Mouse (Mus musculus) heart, embryonic 14.5 days (tissue): ENCODE data around the gene Crygn. TPM values are rescaled to one million over a fixed set of nuclear protein-coding genes. Genes with fewer than 3 reads are reported as not detected.

Experiments used
- ATAC-seq: fragments of 200-750 bp; cut with Nextera tagmentation; 2 replicates; pipeline ENCODE4 v1.8.0; 2017; ENCODE audit warnings: low read depth, moderate TSS enrichment; ENCODE audit not compliant: insufficient number of reproducible peaks, insufficient read depth, low FRiP score
- H3K27ac ChIP-seq, 2 experiments: fragments of 200-500 bp in 1 of 2; fragments of 300-500 bp in 1 of 2; sonication (generic) in 1 of 2; replicated peaks in 1 of 2; 2 replicates each; pipeline ENCODE4 v1.5.1; 2012 to 2014; ENCODE audit warnings: low read depth in 2 of 2, low read length in 2 of 2, control low read depth in 1 of 2, mild to moderate bottlenecking in 1 of 2, mixed read lengths in 1 of 2; ENCODE audit not compliant: control insufficient read depth in 1 of 2, insufficient read depth in 1 of 2
- H3K27me3 ChIP-seq: fragments of 300-500 bp; sonication (generic); 2 replicates; pipeline ENCODE4 v1.6.1; 2014; ENCODE audit warnings: mild to moderate bottlenecking, low read length, control low read depth; ENCODE audit not compliant: control insufficient read depth, insufficient read depth
- H3K36me3 ChIP-seq: fragments of 300-500 bp; sonication (generic); 2 replicates; pipeline ENCODE4 v1.6.1; 2014; ENCODE audit warnings: mild to moderate bottlenecking, control low read depth, low read length, mixed read lengths; ENCODE audit not compliant: control insufficient read depth, insufficient read depth
- H3K4me1 ChIP-seq, 2 experiments: fragments of 200-500 bp in 1 of 2; fragments of 300-500 bp in 1 of 2; sonication (generic) in 1 of 2; 2 replicates each; pipeline ENCODE4 v1.6.1; 2012 to 2014; ENCODE audit warnings: low read length in 2 of 2, control low read depth in 1 of 2, mixed read lengths in 1 of 2; ENCODE audit not compliant: control insufficient read depth in 2 of 2, insufficient read depth in 2 of 2
- H3K4me2 ChIP-seq: fragments of 300-500 bp; sonication (generic); 2 replicates; pipeline ENCODE4 v1.6.1; 2014; ENCODE audit warnings: mild to moderate bottlenecking, low read length
- H3K4me3 ChIP-seq, 2 experiments: fragments of 200-500 bp in 1 of 2; fragments of 300-500 bp in 1 of 2; sonication (generic) in 1 of 2; 2 replicates each; pipeline ENCODE4 v1.5.1; 2012 to 2014; ENCODE audit warnings: low read length in 2 of 2, mild to moderate bottlenecking in 2 of 2, control low read depth in 1 of 2, low read depth in 1 of 2, moderate library complexity in 1 of 2; ENCODE audit not compliant: control insufficient read depth in 1 of 2, insufficient read depth in 1 of 2
- H3K9ac ChIP-seq: fragments of 300-500 bp; sonication (generic); 2 replicates; pipeline ENCODE4 v1.6.1; 2014; ENCODE audit warnings: mild to moderate bottlenecking, low read length
- H3K9me3 ChIP-seq: fragments of 300-500 bp; sonication (generic); 2 replicates; pipeline ENCODE4 v1.6.1; 2016; ENCODE audit warnings: low read length, control low read depth; ENCODE audit not compliant: control insufficient read depth
- WGBS: fragments of 180-500 bp; shearing (Covaris S2); extraction: QIAGEN DNeasy Blood & Tissue Kit; methylation state at CpG from one replicate; pipeline ENCODE4 v1.1.7; 2014; 5-methylcytosine and 5-hydroxymethylcytosine counted together
- polyA plus RNA-seq: library from polyadenylated mRNA; unstranded; fragments of >200 nt; fragmentation: Nextera tagmentation; extraction: Ambion mirVana; gene quantifications from 2 replicates; pipeline ENCODE4 v1.2.1, GENCODE M21; 2014

Gene Crygn
- polyA plus RNA-seq, 1 experiment from 2014 or later: not detected

GRCm38 (mm10) chr5:24733134-24733533 is 24.7 kb downstream of the Crygn start:
- H3K4me3 ChIP-seq: no peak overlapping the region

GRCm38 (mm10) chr5:24730986-24731385 is 26.8 kb downstream of the Crygn start:
- H3K27me3 ChIP-seq: peaks cover 13% of the 10 kb centered on the region
- H3K9ac ChIP-seq: peak overlapping the region; percentile 69
- no peaks in the 10 kb centered on the region for H3K9me3 ChIP-seq
- H3K4me1 ChIP-seq: peaks cover 8 to 32% of the 10 kb centered on the region in 2 experiments
- peak overlapping the region; percentile 43 to 48 for H3K4me3 ChIP-seq
- peak overlapping the region; percentile 66 for H3K4me2 ChIP-seq
- no peak for ATAC-seq
- 2% methylated on average over 15 of the region's 15 CpGs for WGBS
- H3K27ac ChIP-seq: no peak overlapping the region; a peak in 1 of 4 replicates
- H3K36me3 ChIP-seq: no peaks in the 10 kb centered on the region

More at GRCm38 (mm10) chr5:24733134-24733533, 24.7 kb downstream of the Crygn start:
- H3K36me3 ChIP-seq: no peaks in the 10 kb centered on the region
- H3K9ac ChIP-seq: no peak overlapping the region
- peaks cover 8 to 26% of the 10 kb centered on the region in 2 experiments for H3K4me1 ChIP-seq
- ATAC-seq: no peak
- no peak overlapping the region for H3K27ac ChIP-seq
- H3K9me3 ChIP-seq: no peaks in the 10 kb centered on the region
- WGBS: 5% methylated on average over 8 of the region's 8 CpGs
- 0 out of 2 replicates have a peak overlapping the region, but pooled peaks have one; percentile 1 for H3K4me2 ChIP-seq
- peaks cover 13% of the 10 kb centered on the region for H3K27me3 ChIP-seq

- Histone ChIP-seq H3K9me3 (no peaks in the 10 kb centered on the region), H3K4me1 (peaks cover 13 to 34% of the 10 kb centered on the region in 2 experiments), H3K36me3 (no peaks in the 10 kb centered on the region), H3K27ac (no peak within 1 kb of the TSS; a peak in 1 of 4 replicates), H3K4me2 (peak within 1 kb of the TSS; percentile 66), H3K4me3 (peak within 1 kb of the TSS; percentile 43 to 48), H3K27me3 (peaks cover 13% of the 10 kb centered on the region), H3K9ac (peak within 1 kb of the TSS; percentile 69)
- no peak; the same call in 1 of the 2 replicates for ATAC-seq
- under 1% methylated on average over 23 of the region's 23 CpGs for WGBS
Measured at GRCm38 (mm10) chr5:24730488-24730871, 27.3 kb downstream of the Crygn start, which contains the start of gene Wdr86. Gene Wdr86 (minus strand): TSS chr5:24730727.

GRCm38 (mm10) chr5:24729797-24730487 is 27.9 kb downstream of the Crygn start:
- no peaks in the 10 kb centered on the region for H3K36me3 ChIP-seq
- H3K9ac ChIP-seq: peak overlapping the region; percentile 69
- WGBS: 1% methylated on average over 49 of the region's 49 CpGs
- H3K4me3 ChIP-seq: peak overlapping the region; percentile 43 to 48
- H3K9me3 ChIP-seq: no peaks in the 10 kb centered on the region
- H3K27ac ChIP-seq: no peak overlapping the region
- peaks cover 13% of the 10 kb centered on the region for H3K27me3 ChIP-seq
- ATAC-seq: no peak
- peak overlapping the region; percentile 66 for H3K4me2 ChIP-seq
- H3K4me1 ChIP-seq: peaks cover 16 to 40% of the 10 kb centered on the region in 2 experiments

GRCm38 (mm10) chr5:24726901-24727836 is 30.6 kb downstream of the Crygn start:
- WGBS: 57% methylated on average over 12 of the region's 12 CpGs
- no peak overlapping the region for H3K9ac ChIP-seq
- no peaks in the 10 kb centered on the region for H3K36me3 ChIP-seq
- H3K9me3 ChIP-seq: no peaks in the 10 kb centered on the region
- H3K27ac ChIP-seq: no peak overlapping the region
- peaks cover 13% of the 10 kb centered on the region for H3K27me3 ChIP-seq
- H3K4me2 ChIP-seq: no peak overlapping the region
- ATAC-seq: no peak
- H3K4me1 ChIP-seq: peaks cover 17 to 41% of the 10 kb centered on the region in 2 experiments
- H3K4me3 ChIP-seq: no peak overlapping the region

GRCm38 (mm10) chr5:24725897-24726296 is 31.9 kb downstream of the Crygn start:
- H3K27me3 ChIP-seq: peaks cover 7% of the 10 kb centered on the region
- no peaks in the 10 kb centered on the region for H3K36me3 ChIP-seq
- ATAC-seq: no peak
- no peaks in the 10 kb centered on the region for H3K9me3 ChIP-seq
- no peak overlapping the region for H3K4me3 ChIP-seq
- H3K27ac ChIP-seq: 0 out of 4 replicates have a peak overlapping the region, but pooled peaks of 1 of the 2 experiments have one; percentile 61
- 45% methylated on average over 6 of the region's 6 CpGs for WGBS
- H3K4me1 ChIP-seq: peaks cover 17 to 35% of the 10 kb centered on the region in 2 experiments
- H3K9ac ChIP-seq: no peak overlapping the region
- H3K4me2 ChIP-seq: no peak overlapping the region

GRCm38 (mm10) chr5:24724805-24725204 is 33.0 kb downstream of the Crygn start:
- H3K9me3 ChIP-seq: no peaks in the 10 kb centered on the region
- H3K36me3 ChIP-seq: no peaks in the 10 kb centered on the region
- H3K9ac ChIP-seq: 0 out of 2 replicates have a peak overlapping the region, but pooled peaks have one; percentile 16
- peaks cover 7% of the 10 kb centered on the region for H3K27me3 ChIP-seq
- ATAC-seq: peak; percentile 49; the same call in 1 of the 2 replicates
- WGBS: 38% methylated on average over 5 of the region's 5 CpGs
- peak overlapping the region; percentile 40 to 61; a peak in 3 of 4 replicates for H3K27ac ChIP-seq
- no peak overlapping the region for H3K4me3 ChIP-seq
- H3K4me2 ChIP-seq: no peak overlapping the region
- peaks cover 17 to 25% of the 10 kb centered on the region in 2 experiments for H3K4me1 ChIP-seq
